Mouse (Mus musculus): ENCODE data around the gene Gm10065. TPM values are rescaled to one million over a fixed set of nuclear protein-coding genes. Genes with fewer than 3 reads are reported as not detected.
"Not testable (repeated sequence)": the region's sequence is repeated elsewhere in the genome, so short reads cannot be mapped to it uniquely, and the experiment has no call there.

The Gm10065 gene
- polyA plus RNA-seq, 1 experiment from 2014 or later: not detected

DNA sequence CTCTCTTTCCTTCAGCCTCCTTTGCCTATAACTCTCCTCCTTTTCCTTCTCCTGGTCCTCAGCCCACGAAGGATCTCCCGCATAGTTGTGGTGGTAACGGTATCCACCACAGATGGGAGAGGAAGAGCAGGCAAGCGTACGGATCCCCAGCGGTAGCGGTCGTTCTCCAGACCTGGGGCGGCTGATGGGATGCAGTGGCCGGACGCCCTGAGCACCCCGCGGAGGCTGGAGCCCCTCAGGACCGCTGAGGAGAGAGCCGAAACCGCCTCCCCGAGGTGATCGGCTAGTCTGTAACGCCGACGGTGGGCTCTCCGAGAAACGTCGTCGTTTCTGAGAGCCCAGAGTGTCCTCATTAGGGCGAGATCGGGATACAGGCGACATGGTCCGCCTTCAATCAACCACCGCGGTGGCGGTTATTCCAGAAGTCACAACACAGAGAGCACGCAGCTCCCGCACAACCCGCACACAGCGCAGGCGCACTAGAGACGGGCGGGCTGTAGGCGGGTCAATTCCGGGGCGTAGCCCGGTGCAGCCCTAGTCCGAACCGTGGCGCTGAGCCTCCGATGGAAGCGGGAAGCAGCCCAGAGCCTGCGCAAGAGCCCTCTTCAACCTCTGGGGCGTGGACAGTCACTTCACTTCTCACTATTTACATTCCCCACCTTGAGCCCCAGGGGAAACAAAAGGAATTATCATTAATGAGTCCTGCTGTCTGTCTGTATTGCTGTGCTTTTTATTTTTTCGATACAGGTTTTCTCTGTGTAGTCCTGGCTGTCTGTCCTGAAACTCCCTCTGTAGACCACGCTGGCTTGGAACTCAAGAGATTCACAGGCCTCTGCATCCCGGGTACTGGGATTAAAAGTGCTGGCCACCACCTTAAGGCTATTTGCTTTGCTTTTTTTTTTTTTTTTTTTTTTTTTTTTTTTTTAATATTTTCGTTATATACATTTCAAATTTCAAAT lies 10.9 kb downstream of the Gm10065 start, which contains the start of gene Nkapl:
TSS of gene Nkapl (minus strand) at position 449 of the 959 bp plus-strand sequence.
- WGBS: under 1% methylated on average over 53 of the region's 54 CpGs
- H3K4me2 ChIP-seq (replicated peaks; ENCODE audit: low read depth, low read length): peak within 1 kb of the TSS; percentile 97
- H3K4me1 ChIP-seq (ENCODE audit: insufficient read depth, low read length): 0 out of 2 replicates have a peak, but pooled peaks cover 2% of the 10 kb centered on the region
- H3K4me3 ChIP-seq (ENCODE audit: low read length): peak within 1 kb of the TSS; percentile 72
- H3K9ac ChIP-seq (replicated peaks; ENCODE audit: low read length): peak within 1 kb of the TSS; percentile 81
- peaks cover 12% of the 10 kb centered on the region for H3K27me3 ChIP-seq (ENCODE audit: insufficient read depth, low read length)
- H3K9me3 ChIP-seq (ENCODE audit: low read length): no peaks in the 10 kb centered on the region
- H3K36me3 ChIP-seq (ENCODE audit: insufficient read depth, low read length): no peaks in the 10 kb centered on the region
- H3K27ac ChIP-seq (ENCODE audit: low read length): 0 out of 2 replicates have a peak within 1 kb of the TSS, but pooled peaks have one; percentile 24
- ATAC-seq (ENCODE audit: low FRiP score, low TSS enrichment): peak; percentile 100

GRCm38 (mm10) chr13:21467336-21467735 lies 11.9 kb downstream of the Gm10065 start:
- Histone ChIP-seq H3K9ac (replicated peaks; ENCODE audit: low read length) (no peak overlapping the region), H3K27ac (ENCODE audit: low read length) (no peak overlapping the region), H3K9me3 (ENCODE audit: low read length) (no peaks in the 10 kb centered on the region), H3K36me3 (ENCODE audit: insufficient read depth, low read length) (no peaks in the 10 kb centered on the region), H3K4me2 (replicated peaks; ENCODE audit: low read depth, low read length) (no peak overlapping the region), H3K4me1 (ENCODE audit: insufficient read depth, low read length) (0 out of 2 replicates have a peak, but pooled peaks cover 2% of the 10 kb centered on the region), H3K4me3 (ENCODE audit: low read length) (no peak overlapping the region), H3K27me3 (ENCODE audit: insufficient read depth, low read length) (peaks cover 12% of the 10 kb centered on the region)
- ATAC-seq (ENCODE audit: low FRiP score, low TSS enrichment): no peak
- 86% methylated on average over 10 of the region's 10 CpGs for WGBS

DNA sequence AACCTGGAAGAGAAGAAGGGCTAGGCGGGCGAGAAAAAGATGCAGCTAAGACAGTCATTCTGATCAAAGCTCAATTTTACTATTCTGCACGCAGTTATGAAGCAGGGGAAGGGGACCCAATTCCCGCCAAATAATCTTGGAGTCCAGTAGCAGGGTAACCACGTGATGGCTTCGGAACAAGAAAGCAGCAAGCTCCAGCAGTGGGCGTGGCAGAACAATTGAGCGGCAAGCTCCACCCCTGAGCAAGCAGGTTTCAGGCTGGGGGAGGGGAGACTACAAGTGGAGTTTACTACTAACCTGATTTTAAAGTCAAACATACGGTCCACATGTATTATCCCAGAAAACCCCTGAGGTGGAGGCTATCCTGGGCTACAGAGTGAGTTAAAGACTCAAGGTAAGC lies 16.7 kb downstream of the Gm10065 start:
- H3K36me3 ChIP-seq (ENCODE audit: insufficient read depth, low read length); H3K27ac ChIP-seq (ENCODE audit: low read length); H3K4me2 ChIP-seq (replicated peaks; ENCODE audit: low read depth, low read length); H3K27me3 ChIP-seq (ENCODE audit: insufficient read depth, low read length); H3K9ac ChIP-seq (replicated peaks; ENCODE audit: low read length); H3K4me1 ChIP-seq (ENCODE audit: insufficient read depth, low read length); ATAC-seq (ENCODE audit: low FRiP score, low TSS enrichment); H3K9me3 ChIP-seq (ENCODE audit: low read length); H3K4me3 ChIP-seq (ENCODE audit: low read length): not testable (repeated sequence)
- 45% methylated on average over 9 of the region's 9 CpGs for WGBS

- Histone ChIP-seq H3K9me3 (ENCODE audit: low read length) (no peaks in the 10 kb centered on the region), H3K27ac (ENCODE audit: low read length) (peak overlapping the region; percentile 34; the same call in 1 of the 2 replicates), H3K4me3 (ENCODE audit: low read length) (no peak overlapping the region), H3K4me1 (ENCODE audit: insufficient read depth, low read length) (peaks cover 10% of the 10 kb centered on the region), H3K4me2 (replicated peaks; ENCODE audit: low read depth, low read length) (no peak overlapping the region), H3K9ac (replicated peaks; ENCODE audit: low read length) (no peak overlapping the region), H3K36me3 (ENCODE audit: insufficient read depth, low read length) (peaks cover 5% of the 10 kb centered on the region; the same call in 1 of the 2 replicates), H3K27me3 (ENCODE audit: insufficient read depth, low read length) (no peaks in the 10 kb centered on the region; the same call in 1 of the 2 replicates)
- ATAC-seq (ENCODE audit: low FRiP score, low TSS enrichment): peak; percentile 82
- 17% methylated on average over 4 of the region's 4 CpGs for WGBS
These were observed 22.9 kb downstream of the Gm10065 start for GRCm38 (mm10) chr13:21456347-21456746.

- Histone ChIP-seq H3K36me3 (ENCODE audit: insufficient read depth, low read length) (peaks cover 6% of the 10 kb centered on the region; the same call in 1 of the 2 replicates), H3K4me1 (ENCODE audit: insufficient read depth, low read length) (peaks cover 10% of the 10 kb centered on the region), H3K9me3 (ENCODE audit: low read length) (no peaks in the 10 kb centered on the region), H3K9ac (replicated peaks; ENCODE audit: low read length) (no peak overlapping the region), H3K4me3 (ENCODE audit: low read length) (no peak overlapping the region), H3K4me2 (replicated peaks; ENCODE audit: low read depth, low read length) (peak overlapping the region; percentile 87; the same call in 1 of the 2 replicates), H3K27ac (ENCODE audit: low read length) (0 out of 2 replicates have a peak overlapping the region, but pooled peaks have one; percentile 36), H3K27me3 (ENCODE audit: insufficient read depth, low read length) (no peaks in the 10 kb centered on the region; the same call in 1 of the 2 replicates)
- 73% methylated on average over 3 of the region's 3 CpGs for WGBS
- peak; percentile 75; the same call in 1 of the 2 replicates for ATAC-seq (ENCODE audit: low FRiP score, low TSS enrichment)
These were observed 25.1 kb downstream of the Gm10065 start for GRCm38 (mm10) chr13:21454133-21454532.

DNA sequence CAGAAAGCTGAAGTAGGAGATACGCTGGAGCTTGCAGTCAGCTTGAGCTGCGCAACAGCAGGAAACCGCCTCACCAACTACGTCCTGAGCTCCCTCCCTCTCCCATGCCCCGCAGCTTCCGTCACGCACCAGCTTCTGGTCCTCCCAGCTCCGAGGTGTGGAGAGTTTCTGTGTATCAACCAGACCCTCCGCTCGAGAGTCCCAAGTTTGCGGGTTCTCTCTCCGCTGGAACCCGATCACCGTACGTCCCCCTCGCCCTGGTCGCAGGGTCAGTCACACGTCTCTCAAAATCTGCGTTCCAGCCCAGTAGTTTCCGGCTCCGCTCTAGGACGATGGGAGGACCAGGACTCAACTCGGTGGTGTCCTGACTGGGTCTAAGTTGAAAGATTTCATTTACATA lies 25.8 kb downstream of the Gm10065 start, which contains the start of gene Zscan26:
TSS of gene Zscan26 (minus strand) at position 282 of the 400 bp plus-strand sequence.
- H3K4me2 ChIP-seq (replicated peaks; ENCODE audit: low read depth, low read length): peak within 1 kb of the TSS; percentile 87
- WGBS: 0% methylated on average over 23 of the region's 23 CpGs
- H3K4me3 ChIP-seq (ENCODE audit: low read length): peak within 1 kb of the TSS; percentile 80
- H3K27ac ChIP-seq (ENCODE audit: low read length): peak within 1 kb of the TSS; percentile 81
- H3K4me1 ChIP-seq (ENCODE audit: insufficient read depth, low read length): peaks cover 10% of the 10 kb centered on the region
- H3K9me3 ChIP-seq (ENCODE audit: low read length): no peaks in the 10 kb centered on the region
- H3K27me3 ChIP-seq (ENCODE audit: insufficient read depth, low read length): no peaks in the 10 kb centered on the region; the same call in 1 of the 2 replicates
- peak; percentile 90 for ATAC-seq (ENCODE audit: low FRiP score, low TSS enrichment)
- H3K36me3 ChIP-seq (ENCODE audit: insufficient read depth, low read length): peaks cover 13% of the 10 kb centered on the region; the same call in 1 of the 2 replicates
- H3K9ac ChIP-seq (replicated peaks; ENCODE audit: low read length): peak within 1 kb of the TSS; percentile 88

DNA sequence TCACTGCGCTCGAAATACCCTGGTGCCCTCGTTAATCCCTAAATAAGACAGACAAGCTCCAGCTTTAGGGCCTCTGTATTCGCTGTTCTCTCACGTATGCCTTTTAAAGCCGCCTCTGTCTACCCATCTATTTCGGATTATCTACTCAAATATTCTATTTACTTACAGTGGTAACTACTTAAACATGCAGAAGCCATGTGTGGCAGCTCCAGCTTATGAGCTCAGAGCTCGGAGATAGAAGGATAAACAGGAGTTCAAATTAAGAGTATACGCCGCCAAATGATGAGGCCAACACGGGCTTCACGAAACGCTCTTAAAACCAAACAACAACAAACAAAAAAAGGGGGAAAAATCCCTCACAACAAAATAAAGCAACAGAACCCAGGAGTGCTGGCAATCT lies 26.2 kb downstream of the Gm10065 start:
- H3K27me3 ChIP-seq (ENCODE audit: insufficient read depth, low read length): no peaks in the 10 kb centered on the region; the same call in 1 of the 2 replicates
- ATAC-seq (ENCODE audit: low FRiP score, low TSS enrichment): no peak

DNA sequence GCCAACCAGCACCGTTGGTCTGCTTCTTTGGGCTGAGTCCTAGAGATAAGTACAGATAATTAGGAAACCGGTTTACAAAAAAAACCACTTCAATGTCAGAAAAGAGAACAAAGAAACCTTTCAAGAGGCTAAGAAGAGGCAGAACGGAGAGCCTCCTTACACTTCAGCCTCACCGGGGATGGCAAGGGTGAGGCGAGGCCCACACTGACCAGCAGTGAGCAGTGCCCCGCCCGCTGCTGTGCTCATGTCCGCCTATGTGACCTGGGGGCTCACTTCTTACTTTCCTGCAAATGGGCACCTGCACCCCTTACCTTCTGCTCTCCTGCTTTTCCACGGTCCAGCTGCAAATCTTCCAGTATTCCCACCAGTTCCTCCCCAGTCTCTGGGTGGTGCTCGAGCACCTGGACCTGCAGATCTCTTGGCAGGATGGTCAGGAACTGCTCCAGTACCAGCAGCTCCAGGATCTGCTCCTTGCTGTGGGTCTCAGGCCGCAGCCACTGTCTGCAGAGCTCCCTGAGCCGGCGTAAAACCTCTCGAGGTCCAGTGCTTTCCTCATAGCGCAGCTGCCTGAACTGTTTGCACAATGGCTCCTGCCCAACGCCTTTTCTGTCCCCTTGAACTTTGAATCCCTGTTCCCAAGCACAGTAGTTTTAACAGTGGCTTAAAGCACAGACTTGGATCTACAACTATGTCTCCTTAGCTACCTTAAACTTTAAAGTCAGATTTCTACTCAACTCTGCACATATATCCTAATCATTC lies 31.2 kb downstream of the Gm10065 start:
- peaks cover 10% of the 10 kb centered on the region for H3K4me1 ChIP-seq (ENCODE audit: insufficient read depth, low read length)
- H3K36me3 ChIP-seq (ENCODE audit: insufficient read depth, low read length): peaks cover 60% of the 10 kb centered on the region
- no peak for ATAC-seq (ENCODE audit: low FRiP score, low TSS enrichment)
- H3K9me3 ChIP-seq (ENCODE audit: low read length): no peaks in the 10 kb centered on the region
- no peak overlapping the region for H3K27ac ChIP-seq (ENCODE audit: low read length)
- H3K4me3 ChIP-seq (ENCODE audit: low read length): no peak overlapping the region
- H3K9ac ChIP-seq (replicated peaks; ENCODE audit: low read length): no peak overlapping the region
- no peaks in the 10 kb centered on the region for H3K27me3 ChIP-seq (ENCODE audit: insufficient read depth, low read length)
- no peak overlapping the region for H3K4me2 ChIP-seq (replicated peaks; ENCODE audit: low read depth, low read length)
- 87% methylated on average over 16 of the region's 16 CpGs for WGBS

More for the DNA sequence above, 26.2 kb downstream of the Gm10065 start:
- Histone ChIP-seq H3K4me2 (replicated peaks; ENCODE audit: low read depth, low read length) (peak overlapping the region; percentile 87), H3K9me3 (ENCODE audit: low read length) (no peaks in the 10 kb centered on the region), H3K36me3 (ENCODE audit: insufficient read depth, low read length) (peaks cover 17% of the 10 kb centered on the region; the same call in 1 of the 2 replicates), H3K4me1 (ENCODE audit: insufficient read depth, low read length) (peaks cover 10% of the 10 kb centered on the region), H3K4me3 (ENCODE audit: low read length) (peak overlapping the region; percentile 80), H3K9ac (replicated peaks; ENCODE audit: low read length) (peak overlapping the region; percentile 88), H3K27ac (ENCODE audit: low read length) (peak overlapping the region; percentile 81; the same call in 1 of the 2 replicates)
- WGBS: 2% methylated on average over 13 of the region's 13 CpGs

- Histone ChIP-seq H3K4me1 (ENCODE audit: insufficient read depth, low read length) (no peaks in the 10 kb centered on the region), H3K9ac (replicated peaks; ENCODE audit: low read length) (no peak overlapping the region), H3K4me3 (ENCODE audit: low read length) (no peak overlapping the region), H3K4me2 (replicated peaks; ENCODE audit: low read depth, low read length) (no peak overlapping the region), H3K27ac (ENCODE audit: low read length) (no peak overlapping the region), H3K9me3 (ENCODE audit: low read length) (no peaks in the 10 kb centered on the region), H3K27me3 (ENCODE audit: insufficient read depth, low read length) (no peaks in the 10 kb centered on the region), H3K36me3 (ENCODE audit: insufficient read depth, low read length) (peaks cover 59% of the 10 kb centered on the region)
- no peak for ATAC-seq (ENCODE audit: low FRiP score, low TSS enrichment)
- WGBS: 90% methylated on average over 9 of the region's 9 CpGs
These were observed 32.4 kb downstream of the Gm10065 start for GRCm38 (mm10) chr13:21446796-21447195.

Measured in kidney, embryonic 16.5 days (tissue).